Mouse (Mus musculus): ENCODE results near the gene Taf6.

DNA sequence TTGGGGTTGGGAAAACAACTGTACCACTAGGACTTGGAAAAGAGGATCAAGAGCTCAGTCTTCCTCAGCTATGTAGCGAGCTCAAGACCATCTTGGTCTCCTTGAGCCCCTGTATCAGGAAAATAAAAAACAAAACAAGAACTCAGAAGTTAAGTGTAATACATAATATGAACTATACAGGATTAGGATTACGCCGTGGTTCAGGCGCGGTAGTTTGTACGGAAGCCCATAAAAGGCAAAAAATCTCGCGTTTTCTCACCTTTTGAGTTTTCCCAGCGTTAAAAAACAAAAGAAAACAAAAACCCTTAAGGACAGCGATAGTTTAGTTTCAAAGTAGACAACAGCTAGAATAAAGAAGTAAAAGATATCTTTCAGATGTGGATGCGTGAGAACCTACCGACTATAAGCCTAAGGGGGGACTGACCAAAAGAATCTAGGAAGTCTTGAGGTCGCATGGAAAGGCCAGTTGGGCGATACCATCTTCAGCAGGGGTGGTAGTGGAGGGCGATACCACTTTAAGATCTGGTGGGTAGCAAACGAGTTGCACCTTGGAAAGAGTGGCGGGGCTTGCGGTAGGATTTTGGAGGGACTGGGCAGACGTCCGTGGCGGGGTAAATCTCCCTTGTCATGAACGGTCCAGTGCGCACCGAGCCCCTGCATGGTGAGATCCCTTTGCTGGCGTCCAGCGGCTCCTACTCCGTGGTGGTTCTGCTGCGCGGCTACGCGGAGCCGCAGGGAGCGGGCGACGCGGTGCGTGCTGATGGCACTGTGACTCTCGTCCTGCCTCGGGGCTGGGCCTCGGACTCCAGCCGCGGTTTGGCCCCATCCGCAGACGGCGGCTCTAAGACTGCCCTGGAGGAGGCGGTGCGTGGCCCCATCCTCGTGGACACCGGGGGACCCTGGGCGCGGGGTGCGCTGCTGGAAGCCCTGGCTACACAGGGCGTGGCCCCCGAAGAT is 6.8 kb upstream of the Taf6 start, which contains the start of gene Mblac1:
- TF ChIP-seq POLR2A (IDR thresholded peaks at IDR 0.05; ENCODE audit: borderline replicate concordance, insufficient read depth, low read length) (peak; percentile 66), CTCF (IDR thresholded peaks at IDR 0.05; ENCODE audit: borderline replicate concordance, insufficient read depth, low read depth, low read length) (no peak)

Data from cerebellum, adult 2 months (tissue).